Mouse (Mus musculus) embryonic facial prominence, embryonic 10.5 days (tissue): Measurements from ENCODE around the gene Abcg1. TPM values are rescaled to one million over a fixed set of nuclear protein-coding genes. Genes with fewer than 3 reads are reported as not detected.

Experiments
- DNase-seq: peaks from one replicate; pipeline ENCODE4 v3.0.0-alpha.2; 2017; ENCODE audit warnings: low spot score
- H3K27ac ChIP-seq: fragments of 300-500 bp; sonication (generic); replicated peaks from 2 replicates; pipeline ENCODE4 v1.5.1; 2016; ENCODE audit warnings: mild to moderate bottlenecking
- H3K27me3 ChIP-seq: fragments of 300-500 bp; sonication (generic); replicated peaks from 2 replicates; pipeline ENCODE4 v1.6.1; 2016; ENCODE audit warnings: low read depth, mild to moderate bottlenecking; ENCODE audit not compliant: poor library complexity, severe bottlenecking
- H3K36me3 ChIP-seq: fragments of 300-500 bp; sonication (generic); replicated peaks from 2 replicates; pipeline ENCODE4 v1.6.1; 2016; ENCODE audit warnings: mild to moderate bottlenecking, moderate library complexity
- H3K4me1 ChIP-seq: fragments of 300-500 bp; sonication (generic); 2 replicates; pipeline ENCODE4 v1.6.1; 2016
- H3K4me3 ChIP-seq: fragments of 300-500 bp; sonication (generic); 2 replicates; pipeline ENCODE4 v1.5.1; 2016; ENCODE audit warnings: mild to moderate bottlenecking, moderate library complexity
- H3K9me3 ChIP-seq: fragments of 300-500 bp; sonication (generic); 2 replicates; pipeline ENCODE4 v1.6.1; 2016; ENCODE audit warnings: mild to moderate bottlenecking
- WGBS: fragments of 180-500 bp; shearing (Covaris S2); methylation state at CpG from one replicate; pipeline ENCODE4 v1.1.7; 2016; 5-methylcytosine and 5-hydroxymethylcytosine counted together
- polyA plus RNA-seq: library from polyadenylated mRNA; unstranded; fragments of >200 nt; fragmentation: Nextera tagmentation; extraction: Ambion mirVana; gene quantifications from 2 replicates; pipeline ENCODE4 v1.2.1, GENCODE M21; 2016

Gene Abcg1
- polyA plus RNA-seq, 1 experiment from 2014 or later, result 10.1 TPM

DNA sequence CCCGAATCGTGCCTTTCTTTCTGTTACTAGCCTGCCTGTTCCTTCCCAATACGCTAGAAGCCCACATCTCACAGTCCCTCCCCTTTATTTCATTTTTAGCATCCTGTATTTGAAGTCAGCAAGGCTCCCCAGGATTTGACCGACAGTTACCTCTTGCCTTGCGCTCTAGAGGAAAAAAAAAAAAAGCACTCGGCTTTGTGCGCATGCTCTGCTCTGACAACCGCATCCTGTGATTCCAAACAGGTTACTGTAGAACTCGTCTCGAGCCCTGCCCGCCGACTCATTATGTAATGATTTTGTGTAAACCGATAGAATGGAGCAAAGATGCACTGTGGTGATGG, 1.2 kb downstream of the Abcg1 start:
- Histone ChIP-seq H3K36me3 (no peaks in the 10 kb centered on the region), H3K27me3 (peaks cover 64% of the 10 kb centered on the region), H3K4me1 (peaks cover 47% of the 10 kb centered on the region), H3K4me3 (peak overlapping the region; percentile 66), H3K9me3 (peaks cover 7% of the 10 kb centered on the region), H3K27ac (peak overlapping the region; percentile 72; the same call in 1 of the 2 replicates)
- 1% methylated on average over 13 of the region's 13 CpGs for WGBS
- DNase-seq, result peak; percentile 54

DNA sequence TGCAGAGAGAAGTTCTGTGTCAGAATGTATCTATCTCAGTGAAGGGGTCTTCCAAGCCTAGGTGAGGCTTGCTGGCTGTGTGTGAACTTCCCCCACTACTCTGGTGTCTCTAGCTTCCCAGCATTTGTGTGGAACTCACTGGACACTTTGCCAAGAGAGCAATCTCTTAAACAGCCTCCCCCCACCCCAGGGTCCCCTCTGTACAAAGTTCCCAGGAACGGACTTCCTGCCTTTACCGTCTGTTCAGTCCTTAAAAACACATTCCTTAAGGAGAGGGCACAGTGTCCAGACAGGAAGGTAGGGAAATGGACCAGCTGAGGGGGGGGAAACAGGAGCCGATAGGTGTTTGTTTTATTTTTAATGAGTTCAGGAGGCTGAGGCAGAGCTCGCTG, 2.7 kb downstream of the Abcg1 start:
- H3K27ac ChIP-seq, result peak overlapping the region; percentile 24; the same call in 1 of the 2 replicates
- no peaks in the 10 kb centered on the region for H3K9me3 ChIP-seq
- H3K27me3 ChIP-seq, result peaks cover 64% of the 10 kb centered on the region
- H3K4me3 ChIP-seq, result no peak overlapping the region
- 55% methylated on average over 4 of the region's 4 CpGs for WGBS
- peaks cover 47% of the 10 kb centered on the region for H3K4me1 ChIP-seq
- no peaks in the 10 kb centered on the region for H3K36me3 ChIP-seq
- no peak for DNase-seq

DNA sequence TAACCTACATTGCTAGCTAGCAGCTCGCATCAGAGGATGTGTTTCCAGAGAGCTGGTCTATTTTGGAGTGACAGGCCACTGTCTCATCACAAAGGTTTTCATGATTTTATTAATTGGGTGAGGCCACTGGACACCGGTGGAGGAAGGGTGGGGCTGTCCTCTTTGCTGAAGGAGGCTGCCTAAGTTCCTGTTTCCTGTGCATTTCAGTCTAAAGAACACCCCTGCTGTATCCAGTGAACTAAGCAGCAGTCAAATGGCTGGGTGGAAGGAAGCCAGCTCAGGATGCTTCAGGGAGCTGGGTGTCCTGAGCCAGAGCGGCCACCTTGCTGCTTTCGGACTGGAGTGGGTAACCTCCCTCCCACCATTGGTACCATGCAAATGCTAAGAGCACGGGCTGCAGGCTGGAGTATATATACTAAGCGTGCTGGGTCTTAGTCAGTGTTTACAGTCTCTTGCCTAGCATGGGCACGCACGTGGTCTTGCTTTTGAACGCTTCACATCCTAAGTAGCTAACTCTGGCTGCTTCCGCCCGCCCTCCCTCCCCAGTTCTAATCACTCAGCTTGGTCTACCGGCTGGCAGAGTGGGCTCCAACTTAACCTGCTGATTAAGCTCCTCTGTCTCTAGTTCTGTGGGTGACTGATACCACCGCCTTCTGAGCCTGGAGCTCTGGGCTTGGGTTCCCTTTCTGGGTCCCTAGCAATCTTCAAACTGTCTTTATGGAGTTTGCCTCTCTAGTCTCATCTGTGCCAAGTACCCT, 3.3 kb downstream of the Abcg1 start:
- Histone ChIP-seq H3K27ac (peak overlapping the region; percentile 35), H3K4me3 (no peak overlapping the region), H3K4me1 (peaks cover 53% of the 10 kb centered on the region), H3K27me3 (peaks cover 61% of the 10 kb centered on the region), H3K36me3 (no peaks in the 10 kb centered on the region), H3K9me3 (no peaks in the 10 kb centered on the region)
- 63% methylated on average over 13 of the region's 13 CpGs for WGBS
- DNase-seq, result no peak

DNA sequence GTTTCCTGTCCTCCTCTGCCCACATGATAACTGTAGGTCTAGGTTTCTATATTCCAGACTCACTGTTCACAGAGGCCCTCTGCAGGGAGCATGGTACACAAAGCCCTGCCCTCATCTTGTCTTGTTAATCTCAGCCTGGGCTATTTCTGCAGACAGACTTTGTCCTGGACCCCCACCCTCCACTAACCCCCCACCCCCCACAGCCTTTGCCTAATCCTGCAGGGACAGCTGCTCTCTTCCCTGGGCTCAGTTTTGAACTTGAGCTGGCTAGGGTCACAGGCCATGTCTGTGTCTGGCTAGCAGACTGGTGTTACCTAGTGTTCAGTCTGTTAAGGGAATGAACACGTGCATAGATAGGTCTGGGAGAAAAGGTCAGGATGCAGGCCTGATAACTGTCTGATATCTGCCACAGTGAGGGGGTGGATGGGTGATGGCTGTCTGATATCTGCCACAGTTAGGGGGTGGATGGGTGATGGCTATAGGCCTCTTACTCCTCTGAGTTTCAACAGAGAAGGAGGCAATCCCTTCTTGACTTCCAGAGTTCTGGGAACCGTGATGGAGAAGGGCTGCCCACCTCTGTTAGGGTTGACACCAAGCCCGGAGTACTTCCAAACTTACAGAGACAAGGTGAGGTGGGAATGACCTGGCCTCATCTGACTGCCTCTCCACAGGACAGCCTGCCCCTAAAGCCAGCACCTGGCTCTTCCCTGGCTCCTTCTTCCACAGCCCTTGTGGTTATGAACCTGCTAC, 4.0 kb downstream of the Abcg1 start:
- peaks cover under 1% of the 10 kb centered on the region; the same call in 1 of the 2 replicates for H3K36me3 ChIP-seq
- H3K9me3 ChIP-seq, result no peaks in the 10 kb centered on the region
- WGBS, result 70% methylated on average over 3 of the region's 3 CpGs
- no peak for DNase-seq
- peaks cover 57% of the 10 kb centered on the region for H3K27me3 ChIP-seq
- H3K27ac ChIP-seq, result peak overlapping the region; percentile 35; the same call in 1 of the 2 replicates
- H3K4me1 ChIP-seq, result peaks cover 60% of the 10 kb centered on the region
- no peak overlapping the region for H3K4me3 ChIP-seq

DNA sequence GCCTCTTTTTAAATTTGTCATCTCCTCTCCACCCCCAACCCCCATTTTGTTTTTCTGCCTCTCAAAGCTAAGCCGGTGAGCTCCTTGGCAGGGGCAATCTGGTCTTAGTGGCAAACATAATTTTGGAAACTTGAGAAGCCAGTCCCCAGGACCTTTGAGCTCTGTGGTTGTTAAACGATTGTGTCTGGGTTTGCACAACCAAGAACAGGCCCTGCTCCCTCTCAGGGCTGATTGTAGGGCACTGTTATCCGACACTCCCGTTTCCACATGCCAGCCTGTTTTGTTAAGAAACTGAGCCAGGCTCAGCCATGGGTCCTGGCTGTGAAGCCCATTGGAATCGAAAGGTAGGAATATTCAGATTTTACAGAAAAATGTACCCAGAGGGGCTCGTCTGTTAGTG, 8.6 kb downstream of the Abcg1 start:
- Histone ChIP-seq H3K4me1 (peaks cover 65% of the 10 kb centered on the region), H3K9me3 (no peaks in the 10 kb centered on the region), H3K27me3 (peaks cover 12% of the 10 kb centered on the region; the same call in 1 of the 2 replicates), H3K36me3 (peaks cover 3% of the 10 kb centered on the region; the same call in 1 of the 2 replicates), H3K4me3 (no peak overlapping the region), H3K27ac (peak overlapping the region; percentile 66)
- 47% methylated on average over 6 of the region's 6 CpGs for WGBS
- peak; percentile 58 for DNase-seq

DNA sequence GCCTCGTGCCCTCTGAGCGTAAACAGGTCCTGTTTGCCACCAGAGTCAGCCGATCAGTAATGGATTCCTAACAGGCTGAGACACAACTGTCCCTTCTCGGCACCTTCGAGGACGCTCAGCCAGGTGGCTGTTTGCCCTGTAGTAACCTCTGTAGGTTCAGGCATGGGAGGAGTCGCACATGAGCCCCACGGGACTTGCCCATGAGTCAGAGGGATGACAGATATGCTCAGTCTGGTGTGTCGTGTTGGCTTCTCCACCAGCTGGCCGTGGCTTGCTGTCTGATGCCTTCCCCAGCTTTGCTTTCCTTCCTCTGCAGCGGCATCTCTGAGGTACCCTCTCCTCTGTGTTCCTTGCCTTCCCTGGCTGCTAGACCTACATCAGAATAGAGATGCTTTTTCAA, 9.6 kb downstream of the Abcg1 start:
- Histone ChIP-seq H3K4me1 (peaks cover 66% of the 10 kb centered on the region), H3K27ac (peak overlapping the region; percentile 66), H3K9me3 (no peaks in the 10 kb centered on the region), H3K27me3 (0 out of 2 replicates have a peak, but pooled peaks cover 2% of the 10 kb centered on the region), H3K36me3 (peaks cover 3% of the 10 kb centered on the region; the same call in 1 of the 2 replicates), H3K4me3 (no peak overlapping the region)
- no peak for DNase-seq
- WGBS, result 85% methylated on average over 11 of the region's 11 CpGs

DNA sequence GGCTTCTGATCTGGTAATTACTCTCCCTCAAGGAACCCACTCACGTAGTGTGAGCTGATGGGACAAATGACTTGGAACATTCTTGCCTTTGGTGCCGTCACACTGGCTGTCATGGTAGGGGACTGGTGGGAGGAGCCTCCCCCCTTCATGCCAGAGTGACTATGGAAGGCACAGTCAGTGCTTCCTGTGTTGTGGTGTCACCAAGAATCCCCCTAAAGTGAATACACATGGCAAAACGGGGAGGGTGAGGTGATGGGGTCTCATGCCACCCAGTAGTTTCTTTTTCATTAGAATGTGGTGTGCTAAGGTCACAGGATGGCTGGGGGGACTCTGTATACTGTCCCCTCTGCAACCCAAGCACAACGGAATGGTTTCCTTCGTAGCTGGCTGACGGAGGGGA, 11.6 kb downstream of the Abcg1 start:
- H3K4me1 ChIP-seq, result peaks cover 86% of the 10 kb centered on the region
- 78% methylated on average over 6 of the region's 6 CpGs for WGBS
- peaks cover 3% of the 10 kb centered on the region; the same call in 1 of the 2 replicates for H3K36me3 ChIP-seq
- no peak overlapping the region for H3K27ac ChIP-seq
- H3K4me3 ChIP-seq, result no peak overlapping the region
- no peak for DNase-seq
- H3K9me3 ChIP-seq, result no peaks in the 10 kb centered on the region
- H3K27me3 ChIP-seq, result no peaks in the 10 kb centered on the region

DNA sequence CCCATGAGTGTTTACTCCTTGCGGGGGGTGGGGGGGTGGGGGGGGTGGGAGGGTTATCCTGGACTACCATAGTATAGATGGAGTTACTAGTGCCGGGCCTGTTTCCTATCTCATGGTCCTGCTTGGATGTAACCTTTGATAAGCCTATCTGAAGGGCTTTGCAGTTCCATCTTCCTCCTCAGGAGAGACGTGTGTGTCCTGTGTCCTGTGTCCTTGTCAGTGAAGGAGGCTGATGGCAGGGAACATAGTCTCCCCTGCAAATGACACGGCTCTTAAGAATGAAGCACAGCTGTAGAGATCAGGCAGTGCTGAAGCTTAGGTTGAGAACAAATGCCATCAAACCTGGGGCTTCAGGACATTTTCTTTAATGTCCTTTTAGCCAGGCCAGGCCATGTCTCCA, 12.4 kb downstream of the Abcg1 start:
- peaks cover 94% of the 10 kb centered on the region for H3K4me1 ChIP-seq
- WGBS, result 74% methylated on average over 4 of the region's 4 CpGs
- H3K36me3 ChIP-seq, result peaks cover 3% of the 10 kb centered on the region; the same call in 1 of the 2 replicates
- H3K9me3 ChIP-seq, result no peaks in the 10 kb centered on the region
- H3K4me3 ChIP-seq, result no peak overlapping the region
- no peaks in the 10 kb centered on the region for H3K27me3 ChIP-seq
- no peak for DNase-seq
- no peak overlapping the region for H3K27ac ChIP-seq

DNA sequence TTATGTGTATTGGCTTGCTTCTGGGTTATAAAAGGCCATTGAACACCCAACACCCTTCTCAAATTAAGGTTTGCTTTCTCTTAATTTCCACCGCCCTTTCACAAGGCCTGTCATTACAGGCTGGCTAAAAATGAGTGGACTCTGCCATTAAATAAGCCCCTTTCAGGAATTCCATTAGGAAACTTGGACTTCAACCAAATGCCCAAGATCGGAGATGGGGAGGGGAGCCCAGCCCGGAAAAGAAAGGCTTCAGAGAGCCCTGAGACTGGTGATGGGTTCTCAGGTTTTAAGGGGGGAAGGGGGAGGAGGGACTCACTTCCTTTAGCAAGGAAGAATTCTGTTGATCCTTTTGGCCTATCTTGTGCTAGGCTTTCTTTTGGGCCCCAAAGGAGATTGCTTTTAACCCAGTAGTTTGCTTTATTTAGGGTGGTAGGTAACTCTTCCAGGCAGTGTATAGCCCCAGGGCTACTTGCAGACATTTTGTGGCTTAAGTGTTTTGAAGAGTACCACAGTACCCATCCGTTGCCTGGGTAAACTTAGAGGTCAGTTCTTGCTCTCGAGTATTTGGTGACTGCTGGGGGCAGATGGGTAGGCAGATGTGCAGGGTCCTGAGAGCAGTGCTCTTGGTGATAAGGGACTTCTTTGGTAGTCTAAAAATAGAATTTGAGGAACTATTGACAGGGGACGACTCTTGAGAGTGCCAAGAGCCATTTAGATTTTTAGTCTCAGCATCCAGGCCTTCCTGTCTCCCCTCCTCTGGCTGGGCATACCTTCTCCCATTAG, 13.1 kb downstream of the Abcg1 start:
- peak overlapping the region; percentile 72 for H3K27ac ChIP-seq
- no peaks in the 10 kb centered on the region for H3K9me3 ChIP-seq
- no peak for DNase-seq
- peaks cover 97% of the 10 kb centered on the region for H3K4me1 ChIP-seq
- H3K27me3 ChIP-seq, result no peaks in the 10 kb centered on the region
- H3K36me3 ChIP-seq, result peaks cover 3% of the 10 kb centered on the region; the same call in 1 of the 2 replicates
- 41% methylated on average over 6 of the region's 6 CpGs for WGBS
- H3K4me3 ChIP-seq, result no peak overlapping the region

DNA sequence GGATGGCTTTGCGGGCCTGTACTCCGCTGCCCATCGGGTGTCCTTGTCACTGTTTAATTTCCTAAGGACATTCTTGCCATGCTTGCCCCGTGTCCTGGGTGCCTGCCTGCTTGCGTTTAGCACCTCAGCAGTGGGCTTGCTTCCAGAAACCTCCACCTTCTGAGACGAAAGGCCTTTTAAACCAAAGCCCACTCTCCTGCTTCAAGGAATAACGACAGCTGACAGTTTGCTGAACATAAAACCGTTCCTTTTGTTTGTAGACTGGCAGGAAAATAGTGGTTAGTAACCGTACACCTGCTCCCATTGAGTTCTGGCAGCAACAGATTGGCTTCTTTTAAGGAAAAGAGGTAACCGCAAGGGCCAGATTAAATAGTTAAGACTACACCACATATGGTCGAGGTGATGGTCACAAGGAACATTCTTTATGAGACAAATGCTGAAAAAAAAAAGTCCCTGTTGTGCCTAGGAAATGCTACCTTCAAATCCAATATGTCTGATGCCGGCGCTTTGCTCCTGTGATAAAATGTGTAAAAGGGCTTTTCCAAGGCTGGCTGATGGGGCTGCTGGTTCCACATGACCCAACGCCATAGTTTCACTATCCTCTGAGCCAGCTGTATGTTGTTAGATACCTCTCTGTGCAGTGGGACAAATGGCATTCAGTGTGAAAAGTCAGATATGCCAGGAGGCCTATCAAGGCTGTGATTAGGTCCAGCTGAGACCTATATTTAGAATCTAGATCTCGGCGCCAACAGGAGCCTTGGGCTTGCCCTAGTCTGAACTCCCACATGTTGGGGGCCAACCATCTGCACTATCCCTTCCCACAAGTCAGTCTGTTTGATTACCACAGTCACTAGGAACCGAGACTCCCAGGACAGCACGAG, 14.2 kb downstream of the Abcg1 start:
- peaks cover 1% of the 10 kb centered on the region; the same call in 1 of the 2 replicates for H3K36me3 ChIP-seq
- peaks cover 89% of the 10 kb centered on the region for H3K4me1 ChIP-seq
- H3K4me3 ChIP-seq, result no peak overlapping the region
- DNase-seq, result no peak
- 56% methylated on average over 18 of the region's 18 CpGs for WGBS
- no peaks in the 10 kb centered on the region for H3K27me3 ChIP-seq
- no peaks in the 10 kb centered on the region for H3K9me3 ChIP-seq
- H3K27ac ChIP-seq, result peak overlapping the region; percentile 79

DNA sequence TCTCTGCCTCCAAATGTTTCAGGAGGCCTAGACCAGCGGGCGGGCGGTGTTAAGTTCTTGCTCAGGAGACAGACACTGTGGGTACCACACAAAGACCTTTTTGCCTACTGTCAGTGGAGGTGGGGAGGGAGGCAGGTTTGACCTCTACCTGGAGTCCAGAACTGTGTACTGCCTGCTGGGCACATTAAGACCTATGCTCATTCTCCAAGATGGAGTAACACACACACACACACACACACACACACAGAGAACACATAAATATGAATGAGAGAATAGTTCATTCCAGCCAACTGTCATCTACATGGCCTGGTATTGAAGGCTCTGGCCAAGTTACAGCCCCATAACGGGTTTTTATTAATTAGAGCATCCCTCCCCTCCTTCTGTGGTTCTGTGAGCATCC, 15.4 kb downstream of the Abcg1 start:
- H3K9me3 ChIP-seq, result no peaks in the 10 kb centered on the region
- H3K27me3 ChIP-seq, result no peaks in the 10 kb centered on the region
- peak overlapping the region; percentile 49 for H3K4me3 ChIP-seq
- no peaks in the 10 kb centered on the region for H3K36me3 ChIP-seq
- no peak for DNase-seq
- peak overlapping the region; percentile 79 for H3K27ac ChIP-seq
- WGBS, result 65% methylated on average over 4 of the region's 4 CpGs
- H3K4me1 ChIP-seq, result peaks cover 85% of the 10 kb centered on the region
